Mouse (Mus musculus): ENCODE measurements around the gene Oser1.

- TF ChIP-seq TBP (IDR thresholded peaks at IDR 0.05; ENCODE audit: low read depth, low read length) (no peak), TAL1 (IDR thresholded peaks at IDR 0.05; ENCODE audit: low read length) (no peak), USF1 (IDR thresholded peaks at IDR 0.05; ENCODE audit: low read depth, low read length) (no peak), CTCF (IDR thresholded peaks at IDR 0.05 in 2 of 3, conservative IDR thresholded peaks at IDR 0.05 in 1 of 3; ENCODE audit: control insufficient read depth in 1 of 3, insufficient read depth in 1 of 3, low read depth in 2 of 3, low read length in 3 of 3, poor library complexity in 1 of 3, severe bottlenecking in 1 of 3) (no peak), BHLHE40 (IDR thresholded peaks at IDR 0.05; ENCODE audit: borderline replicate concordance, low read depth, low read length) (no peak), POLR2A (IDR thresholded peaks at IDR 0.05; ENCODE audit: control insufficient read depth in 1 of 2, insufficient read depth in 1 of 2, low read depth in 1 of 2, low read length in 2 of 2, poor library complexity in 1 of 2) (no peak), MAFK (IDR thresholded peaks at IDR 0.05; ENCODE audit: borderline replicate concordance, low read depth, low read length) (no peak), POLR2AphosphoS5 (IDR thresholded peaks at IDR 0.05; ENCODE audit: borderline replicate concordance, low read depth, low read length) (no peak), CHD2 (IDR thresholded peaks at IDR 0.05; ENCODE audit: low read length) (no peak)
Measured at GRCm38 (mm10) chr2:163411840-163412239, 12.7 kb downstream of the Oser1 start.

Data from MEL (cell line).